Mouse (Mus musculus) neural tube, embryonic 14.5 days (tissue): Measurements from ENCODE around the gene Pradc1. TPM values are rescaled to one million over a fixed set of nuclear protein-coding genes. Genes with fewer than 3 reads are reported as not detected.

Experiments used
- polyA plus RNA-seq: library from polyadenylated mRNA; unstranded; fragments of >200 nt; fragmentation: Nextera tagmentation; extraction: Ambion mirVana; gene quantifications from 2 replicates; pipeline ENCODE4 v1.2.1, GENCODE M21; 2014

The Pradc1 gene
- polyA plus RNA-seq, 1 experiment from 2014 or later: 23.0 TPM

Other genes with a start within 250 kb of the Pradc1 start
- 21.3 and 29.7 TPM in 2 replicates for gene Sfxn5, start 118.5 kb downstream of the Pradc1 start, polyA plus RNA-seq
- 15.6 and 20.5 TPM in 2 replicates for gene Rab11fip5, start 77.3 kb downstream of the Pradc1 start, polyA plus RNA-seq
- gene Noto, start 28.1 kb downstream of the Pradc1 start, polyA plus RNA-seq: not detected in 2 replicates
- 58.8 and 67.0 TPM in 2 replicates for gene Smyd5, start 20.0 kb downstream of the Pradc1 start, polyA plus RNA-seq
- gene Cct7, start 456 bp downstream of the Pradc1 start, polyA plus RNA-seq: 595 and 603 TPM in 2 replicates
- 9.9 and 10.0 TPM in 2 replicates for gene Fbxo41, start 51.0 kb upstream of the Pradc1 start, polyA plus RNA-seq
- not detected in 2 replicates for gene Egr4, start 61.6 kb upstream of the Pradc1 start, polyA plus RNA-seq
- gene Alms1, start 135.6 kb upstream of the Pradc1 start, polyA plus RNA-seq: 6.5 and 6.6 TPM in 2 replicates